Mouse (Mus musculus): ENCODE results near the gene Lmo1. TPM values are rescaled to one million over a fixed set of nuclear protein-coding genes. Genes with fewer than 3 reads are reported as not detected.

Gene Lmo1
- polyA plus RNA-seq (2014; fragmentation: Illumina TruSeq; extraction: RNeasy Lipid Tissue Mini Kit (QIAGEN cat#74804); ENCODE audit: low read depth, low replicate concordance) = not detected

GRCm38 (mm10) chr7:109174949-109175669 is at the start of gene Lmo1:
TSS of gene Lmo1 (minus strand) at chr7:109175207.

Other genes starting within 250 kb of the Lmo1 start
- 0.11 TPM for gene Nlrp10, start 245.0 kb downstream of the Lmo1 start, polyA plus RNA-seq (2014; fragmentation: Illumina TruSeq; extraction: RNeasy Lipid Tissue Mini Kit (QIAGEN cat#74804); ENCODE audit: low read depth, low replicate concordance)
- 21.0 TPM for gene Eif3f, start 240.8 kb downstream of the Lmo1 start, polyA plus RNA-seq (2014; fragmentation: Illumina TruSeq; extraction: RNeasy Lipid Tissue Mini Kit (QIAGEN cat#74804); ENCODE audit: low read depth, low replicate concordance)
- not detected for gene Tub, start 224.9 kb downstream of the Lmo1 start, polyA plus RNA-seq (2014; fragmentation: Illumina TruSeq; extraction: RNeasy Lipid Tissue Mini Kit (QIAGEN cat#74804); ENCODE audit: low read depth, low replicate concordance)
- gene Ric3, start 91.9 kb downstream of the Lmo1 start, polyA plus RNA-seq (2014; fragmentation: Illumina TruSeq; extraction: RNeasy Lipid Tissue Mini Kit (QIAGEN cat#74804); ENCODE audit: low read depth, low replicate concordance) = 0.37 TPM